Mouse (Mus musculus) small intestine, adult 2 months (tissue): ENCODE results near the gene Map1b.

Experiments
- CTCF ChIP-seq: fragments of 200-500 bp; IDR thresholded peaks from 2 replicates; pipeline ENCODE4 v1.5.1; 2012; ENCODE audit warnings: low read depth, mild to moderate bottlenecking, control low read depth, inconsistent platforms, low read length, moderate library complexity, mixed read lengths; ENCODE audit not compliant: insufficient replicate concordance, insufficient read length; ENCODE audit errors: extremely low read depth
- POLR2A ChIP-seq: fragments of 200-500 bp; IDR thresholded peaks from 2 replicates; pipeline ENCODE4 v1.6.1; 2012; ENCODE audit warnings: low read depth, mild to moderate bottlenecking, control low read depth, inconsistent platforms, low read length, moderate library complexity

GRCm38 (mm10) chr13:99391417-99391816 lies 124.9 kb downstream of the Map1b start:
- TF ChIP-seq CTCF: no peak
- TF ChIP-seq POLR2A: no peak
